Mouse (Mus musculus) ES-Bruce4 (cell line): ENCODE data around the gene Gak.

Source experiments
- CTCF ChIP-seq: IDR thresholded peaks from one replicate; pipeline ENCODE4 v1.8.1; 2011; ENCODE audit warnings: low read depth, low read length
- POLR2A ChIP-seq: IDR thresholded peaks from one replicate; pipeline ENCODE4 v1.8.1; 2011; ENCODE audit warnings: low read length; ENCODE audit not compliant: insufficient read depth

DNA sequence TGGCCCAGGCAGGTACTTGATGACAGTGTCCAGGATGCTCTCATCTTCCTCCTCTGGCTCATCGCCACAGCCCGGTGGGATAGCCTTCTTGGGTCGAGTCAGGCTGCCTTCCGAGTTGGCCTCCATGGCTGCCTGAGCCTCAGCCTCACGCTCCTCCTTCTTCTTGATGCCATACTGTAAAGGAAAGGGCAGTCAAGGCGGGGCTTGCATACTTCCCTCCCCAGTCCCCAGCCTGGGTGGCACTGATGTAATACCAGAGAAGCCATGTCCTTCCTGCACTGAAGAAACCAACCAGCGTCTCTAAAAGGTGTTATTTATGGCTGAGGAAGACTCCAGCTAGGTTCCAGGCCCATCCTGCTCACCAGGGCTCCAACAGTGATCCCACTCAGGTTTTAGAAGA is 109.4 kb downstream of the Gak start:
- TF ChIP-seq CTCF (no peak), POLR2A (no peak)
